Mouse (Mus musculus) CD4-positive, CD25-positive, alpha-beta regulatory T cell (primary cell): Measurements from ENCODE around the gene Cfap100. TPM values are rescaled to one million over a fixed set of nuclear protein-coding genes. Genes with fewer than 3 reads are reported as not detected.

Source experiments
- polyA plus RNA-seq: library from polyadenylated mRNA; unstranded; fragments of 100-300 nt; shearing (Covaris generic); gene quantifications from one replicate; pipeline ENCODE4 v1.2.1, GENCODE M21; 2017

Cfap100 gene
- 0.16 TPM for polyA plus RNA-seq

GRCm38 (mm10) chr6:90428380-90428974 lies at the start of gene Cfap100:
Gene Cfap100, minus strand, starts transcription at chr6:90428797.

GRCm38 (mm10) chr6:90462181-90462706 lies 33.6 kb upstream of the Cfap100 start, which contains the start of gene Klf15:
Gene Klf15, plus strand, starts transcription at chr6:90462576.

GRCm38 (mm10) chr6:90368976-90369724 lies 59.4 kb downstream of the Cfap100 start, which contains the start of gene Zxdc:
Gene Zxdc, plus strand, starts transcription at chr6:90369492.

Other genes starting within 250 kb of the Cfap100 start
- not detected for gene V1ra8, start 226.0 kb downstream of the Cfap100 start, polyA plus RNA-seq
- not detected for gene Vmn1r53, start 204.4 kb downstream of the Cfap100 start, polyA plus RNA-seq
- gene Vmn1r54, start 182.5 kb downstream of the Cfap100 start, polyA plus RNA-seq = not detected
- gene BC048671, start 127.6 kb downstream of the Cfap100 start, polyA plus RNA-seq = not detected
- gene Chst13, start 103.6 kb downstream of the Cfap100 start, polyA plus RNA-seq = not detected
- gene Uroc1, start 95.5 kb downstream of the Cfap100 start, polyA plus RNA-seq = not detected
- 34.8 TPM for gene Zxdc, start 59.3 kb downstream of the Cfap100 start, polyA plus RNA-seq
- not detected for gene Klf15, start 33.8 kb upstream of the Cfap100 start, polyA plus RNA-seq
- 0.47 TPM for gene Aldh1l1, start 57.6 kb upstream of the Cfap100 start, polyA plus RNA-seq
- 13.8 TPM for gene Slc41a3, start 175.9 kb upstream of the Cfap100 start, polyA plus RNA-seq